Mouse (Mus musculus) bone marrow, adult 2 months (tissue): ENCODE data around the gene Klrb1f.

Experiments used
- CTCF ChIP-seq: fragments of 200-500 bp; IDR thresholded peaks from 2 replicates; pipeline ENCODE4 v1.5.1; 2011; ENCODE audit warnings: low read length, control low read depth; ENCODE audit not compliant: control insufficient read depth, insufficient read depth
- POLR2A ChIP-seq: fragments of 200-500 bp; IDR thresholded peaks from 2 replicates; pipeline ENCODE4 v1.6.1; 2011; ENCODE audit warnings: low read depth, mild to moderate bottlenecking, control low read depth, low read length, borderline replicate concordance; ENCODE audit not compliant: control insufficient read depth

GRCm38 (mm10) chr6:129041470-129041869, 4.2 kb upstream of the Klrb1f start:
- TF ChIP-seq POLR2A (no peak), CTCF (no peak)
